Mouse (Mus musculus): ENCODE data around the gene Kcnip1. TPM values are rescaled to one million over a fixed set of nuclear protein-coding genes. Genes with fewer than 3 reads are reported as not detected.

Gene Kcnip1
- polyA plus RNA-seq, 1 experiment: not detected

DNA sequence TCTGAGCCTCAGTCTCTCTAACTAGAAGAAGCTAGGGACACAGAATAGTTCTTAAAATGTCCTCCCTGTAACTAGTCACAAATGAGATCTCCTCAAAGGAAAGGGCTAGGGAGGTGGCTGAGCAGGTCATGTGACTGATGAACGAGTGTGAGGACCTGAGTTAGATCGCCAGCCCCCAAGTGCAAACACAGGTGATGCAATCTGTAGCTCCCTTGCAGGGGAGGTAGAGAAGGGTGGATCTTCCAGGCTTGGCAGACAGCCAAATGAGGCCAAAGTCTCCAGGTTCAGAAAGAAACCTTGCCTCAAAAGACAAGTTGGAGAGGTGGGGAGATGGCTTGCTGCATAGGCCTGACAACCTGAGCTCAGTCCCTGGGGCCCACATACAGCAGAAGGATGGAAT, 66.4 kb downstream of the Kcnip1 start:
- TF ChIP-seq CTCF (IDR thresholded peaks at IDR 0.05; ENCODE audit: insufficient read depth, low read depth, low read length) (no peak), POLR2A (IDR thresholded peaks at IDR 0.05; ENCODE audit: insufficient read depth, low read depth, low read length) (no peak)
- Histone ChIP-seq H3K4me1 (ENCODE audit: control insufficient read depth, insufficient read depth, low read length) (peaks cover 12% of the 10 kb centered on the region; the same call in 1 of the 2 replicates), H3K27ac (ENCODE audit: insufficient read depth, low read depth, low read length) (no peak overlapping the region), H3K4me3 (ENCODE audit: insufficient read depth, low read depth, low read length) (no peak overlapping the region)
- WGBS: 82% methylated on average over 2 of the region's 2 CpGs

GRCm38 (mm10) chr11:33925778-33926177, 67.2 kb downstream of the Kcnip1 start:
- Histone ChIP-seq H3K4me1 (ENCODE audit: control insufficient read depth, insufficient read depth, low read length) (peaks cover 12% of the 10 kb centered on the region; the same call in 1 of the 2 replicates), H3K4me3 (ENCODE audit: insufficient read depth, low read depth, low read length) (no peak overlapping the region), H3K27ac (ENCODE audit: insufficient read depth, low read depth, low read length) (no peak overlapping the region)
- 69% methylated on average over 8 of the region's 8 CpGs for WGBS
- TF ChIP-seq CTCF (IDR thresholded peaks at IDR 0.05; ENCODE audit: insufficient read depth, low read depth, low read length): no peak
- no peak for TF ChIP-seq POLR2A (IDR thresholded peaks at IDR 0.05; ENCODE audit: insufficient read depth, low read depth, low read length)

- WGBS: 87% methylated on average over 3 of the region's 3 CpGs
- peaks cover 7% of the 10 kb centered on the region; the same call in 1 of the 2 replicates for H3K4me1 ChIP-seq (ENCODE audit: control insufficient read depth, insufficient read depth, low read length)
- H3K4me3 ChIP-seq (ENCODE audit: insufficient read depth, low read depth, low read length): no peak overlapping the region
- TF ChIP-seq POLR2A (IDR thresholded peaks at IDR 0.05; ENCODE audit: insufficient read depth, low read depth, low read length): no peak
- no peak overlapping the region for H3K27ac ChIP-seq (ENCODE audit: insufficient read depth, low read depth, low read length)
These were observed 69.9 kb downstream of the Kcnip1 start for GRCm38 (mm10) chr11:33923031-33923430.

DNA sequence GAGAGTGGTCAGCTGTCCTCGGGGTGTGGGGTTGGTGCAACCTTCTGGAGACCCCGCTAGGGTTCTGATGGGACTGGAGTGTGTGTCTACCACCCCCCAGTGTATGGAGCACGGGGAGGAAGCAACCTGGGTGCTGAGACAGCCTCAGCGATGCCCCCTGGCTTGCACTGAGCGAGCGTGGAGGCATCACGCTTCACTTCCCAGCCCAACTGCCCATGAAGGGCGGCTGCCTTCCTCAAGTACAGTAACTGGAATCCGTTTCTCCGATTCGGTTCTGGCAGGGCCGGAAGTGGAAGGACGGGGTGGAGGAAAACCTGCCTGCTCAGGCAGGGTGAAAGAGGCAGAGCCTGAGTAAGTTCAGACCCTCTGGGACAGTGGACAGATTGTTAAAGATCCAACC, 71.5 kb downstream of the Kcnip1 start:
- Histone ChIP-seq H3K27ac (ENCODE audit: insufficient read depth, low read depth, low read length) (no peak overlapping the region), H3K4me3 (ENCODE audit: insufficient read depth, low read depth, low read length) (no peak overlapping the region), H3K4me1 (ENCODE audit: control insufficient read depth, insufficient read depth, low read length) (peaks cover 12% of the 10 kb centered on the region)
- TF ChIP-seq CTCF (IDR thresholded peaks at IDR 0.05; ENCODE audit: insufficient read depth, low read depth, low read length): no peak
- TF ChIP-seq POLR2A (IDR thresholded peaks at IDR 0.05; ENCODE audit: insufficient read depth, low read depth, low read length): no peak
- WGBS: 82% methylated on average over 13 of the region's 13 CpGs

- H3K4me3 ChIP-seq (ENCODE audit: insufficient read depth, low read depth, low read length): no peak overlapping the region
- 90% methylated on average over 7 of the region's 7 CpGs for WGBS
- H3K4me1 ChIP-seq (ENCODE audit: control insufficient read depth, insufficient read depth, low read length): peaks cover 10% of the 10 kb centered on the region
- H3K27ac ChIP-seq (ENCODE audit: insufficient read depth, low read depth, low read length): no peak overlapping the region
- TF ChIP-seq CTCF (IDR thresholded peaks at IDR 0.05; ENCODE audit: insufficient read depth, low read depth, low read length): no peak
- TF ChIP-seq POLR2A (IDR thresholded peaks at IDR 0.05; ENCODE audit: insufficient read depth, low read depth, low read length): no peak
These were observed 73.1 kb downstream of the Kcnip1 start for GRCm38 (mm10) chr11:33919826-33920225.

- Histone ChIP-seq H3K4me1 (ENCODE audit: control insufficient read depth, insufficient read depth, low read length) (peaks cover 17% of the 10 kb centered on the region), H3K27ac (ENCODE audit: insufficient read depth, low read depth, low read length) (no peak overlapping the region), H3K4me3 (ENCODE audit: insufficient read depth, low read depth, low read length) (no peak overlapping the region)
- TF ChIP-seq POLR2A (IDR thresholded peaks at IDR 0.05; ENCODE audit: insufficient read depth, low read depth, low read length): no peak
- WGBS: 71% methylated on average over 2 of the region's 2 CpGs
These were observed 74.5 kb downstream of the Kcnip1 start for GRCm38 (mm10) chr11:33918424-33918823.

- 21% methylated on average over 6 of the region's 6 CpGs for WGBS
- TF ChIP-seq CTCF (IDR thresholded peaks at IDR 0.05; ENCODE audit: insufficient read depth, low read depth, low read length) (peak; percentile 98), POLR2A (IDR thresholded peaks at IDR 0.05; ENCODE audit: insufficient read depth, low read depth, low read length) (no peak)
These were observed 75.4 kb downstream of the Kcnip1 start for GRCm38 (mm10) chr11:33917574-33917973.

GRCm38 (mm10) chr11:33914216-33914615, 78.7 kb downstream of the Kcnip1 start:
- no peak overlapping the region for H3K27ac ChIP-seq (ENCODE audit: insufficient read depth, low read depth, low read length)
- no peak overlapping the region for H3K4me3 ChIP-seq (ENCODE audit: insufficient read depth, low read depth, low read length)
- H3K4me1 ChIP-seq (ENCODE audit: control insufficient read depth, insufficient read depth, low read length): peaks cover 25% of the 10 kb centered on the region
- WGBS: 55% methylated on average over 12 of the region's 12 CpGs
- no peak for TF ChIP-seq CTCF (IDR thresholded peaks at IDR 0.05; ENCODE audit: insufficient read depth, low read depth, low read length)
- no peak for TF ChIP-seq POLR2A (IDR thresholded peaks at IDR 0.05; ENCODE audit: insufficient read depth, low read depth, low read length)

More at GRCm38 (mm10) chr11:33917574-33917973, 75.4 kb downstream of the Kcnip1 start:
- peaks cover 22% of the 10 kb centered on the region for H3K4me1 ChIP-seq (ENCODE audit: control insufficient read depth, insufficient read depth, low read length)
- no peak overlapping the region for H3K4me3 ChIP-seq (ENCODE audit: insufficient read depth, low read depth, low read length)
- H3K27ac ChIP-seq (ENCODE audit: insufficient read depth, low read depth, low read length): no peak overlapping the region

- Histone ChIP-seq H3K4me1 (ENCODE audit: control insufficient read depth, insufficient read depth, low read length) (peaks cover 32% of the 10 kb centered on the region), H3K27ac (ENCODE audit: insufficient read depth, low read depth, low read length) (no peak overlapping the region), H3K4me3 (ENCODE audit: insufficient read depth, low read depth, low read length) (no peak overlapping the region)
- TF ChIP-seq CTCF (IDR thresholded peaks at IDR 0.05; ENCODE audit: insufficient read depth, low read depth, low read length): no peak
- 74% methylated on average over 7 of the region's 7 CpGs for WGBS
These were observed 79.9 kb downstream of the Kcnip1 start for GRCm38 (mm10) chr11:33913061-33913460.

GRCm38 (mm10) chr11:33912151-33912571, 80.8 kb downstream of the Kcnip1 start:
- WGBS: 75% methylated on average over 2 of the region's 2 CpGs
- Histone ChIP-seq H3K4me3 (ENCODE audit: insufficient read depth, low read depth, low read length) (no peak overlapping the region), H3K27ac (ENCODE audit: insufficient read depth, low read depth, low read length) (no peak overlapping the region), H3K4me1 (ENCODE audit: control insufficient read depth, insufficient read depth, low read length) (peaks cover 32% of the 10 kb centered on the region)
- no peak for TF ChIP-seq CTCF (IDR thresholded peaks at IDR 0.05; ENCODE audit: insufficient read depth, low read depth, low read length)
- no peak for TF ChIP-seq POLR2A (IDR thresholded peaks at IDR 0.05; ENCODE audit: insufficient read depth, low read depth, low read length)
